Mouse (Mus musculus) ES-CJ7 (cell line): ENCODE results near the gene Siah1a.

Experiments used
- DNase-seq: peaks from one replicate; pipeline ENCODE4 v3.0.0; 2011; ENCODE audit warnings: low read depth, low spot score

Gene Siah1a

GRCm38 (mm10) chr8:86702453-86702852 lies 43.3 kb downstream of the Siah1a start:
- no peak for DNase-seq

- no peak for DNase-seq
Measured at GRCm38 (mm10) chr8:86699471-86699870, 46.3 kb downstream of the Siah1a start.

DNA sequence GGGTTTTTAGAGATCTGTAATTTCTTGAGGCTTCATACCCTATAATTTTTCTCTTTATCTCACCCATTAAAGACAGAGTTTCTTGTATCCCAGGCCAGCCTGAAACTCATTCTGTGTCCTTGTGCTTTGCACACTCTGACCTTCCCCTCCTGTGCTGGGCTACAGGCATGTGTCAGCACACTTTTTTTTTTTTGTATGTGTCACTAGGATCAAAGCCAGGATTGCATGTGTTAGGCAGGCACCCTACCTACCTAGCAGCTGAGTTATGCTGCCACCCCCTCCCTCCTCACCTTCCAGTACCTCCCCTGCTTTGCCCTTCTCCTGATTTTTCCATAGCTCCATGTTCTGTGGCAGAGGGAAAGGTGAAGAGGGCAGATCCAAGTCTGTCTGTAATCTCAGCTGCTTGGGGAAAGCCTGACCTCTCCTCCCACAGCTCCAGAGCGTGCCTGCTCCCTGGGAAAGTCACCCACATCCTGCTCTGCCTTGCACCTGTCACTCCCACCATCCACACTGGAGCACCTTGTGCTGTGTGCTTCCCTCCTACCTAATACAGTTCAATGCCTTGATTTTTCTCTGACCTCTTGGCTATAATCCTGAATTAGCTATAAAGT lies 46.8 kb downstream of the Siah1a start:
- DNase-seq: no peak

DNA sequence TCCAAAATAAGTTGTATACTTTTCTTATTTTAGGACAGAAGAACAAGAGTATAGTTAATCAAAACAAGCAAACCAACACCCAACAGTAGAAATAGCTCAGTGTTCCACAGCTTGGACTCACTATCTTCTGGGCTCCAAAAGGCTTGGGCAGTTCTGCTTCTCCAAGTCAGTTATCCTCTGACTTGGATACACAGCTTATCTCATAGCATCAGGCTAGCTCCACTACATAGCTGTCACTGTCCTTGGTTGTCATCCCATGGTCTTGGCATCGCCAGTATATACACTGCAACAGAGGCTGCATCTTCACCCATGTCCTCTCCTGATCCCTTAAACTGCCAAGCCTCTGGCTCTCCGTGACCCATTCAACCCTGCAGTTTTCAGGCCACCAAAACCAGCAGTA lies 50.0 kb downstream of the Siah1a start:
- DNase-seq: no peak

DNA sequence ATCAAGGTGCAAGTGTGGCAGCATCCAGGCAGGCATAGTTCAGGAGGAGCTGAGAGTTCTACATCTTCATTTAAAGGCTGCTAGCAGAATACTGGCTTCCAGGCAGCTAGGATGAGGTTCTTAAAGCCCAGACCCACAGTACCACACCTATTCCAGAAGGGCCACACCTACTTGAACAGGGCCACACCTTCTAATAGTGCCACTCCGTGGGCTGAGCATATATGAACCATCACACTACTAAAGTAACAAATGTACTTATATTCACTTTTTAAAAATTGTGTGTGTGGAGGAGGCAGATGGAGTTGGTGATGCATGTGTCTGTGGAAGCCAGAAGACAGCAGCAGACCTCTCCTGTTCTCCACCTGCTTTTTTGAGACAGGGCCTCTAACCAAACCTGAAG lies 51.7 kb downstream of the Siah1a start:
- DNase-seq: no peak

DNA sequence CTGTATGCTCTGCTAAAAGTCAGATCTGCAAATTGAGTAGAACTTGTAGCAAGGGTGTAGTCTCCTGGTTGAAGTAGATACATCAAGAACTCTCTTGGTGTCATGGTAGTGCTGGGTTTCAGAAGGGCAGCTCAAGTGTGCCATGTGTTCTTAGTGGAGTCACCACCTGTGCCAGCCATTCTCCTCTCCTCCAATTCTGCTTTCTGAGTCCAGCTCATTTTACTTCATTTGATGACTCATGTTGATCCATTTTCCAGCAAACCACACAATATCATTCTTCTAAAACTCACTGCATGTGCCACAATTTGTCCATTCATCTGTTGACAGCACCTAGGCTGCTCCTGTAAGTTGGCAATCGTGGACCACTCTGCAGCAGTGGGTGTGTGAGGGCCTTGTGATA lies 53.6 kb downstream of the Siah1a start:
- DNase-seq: no peak

DNA sequence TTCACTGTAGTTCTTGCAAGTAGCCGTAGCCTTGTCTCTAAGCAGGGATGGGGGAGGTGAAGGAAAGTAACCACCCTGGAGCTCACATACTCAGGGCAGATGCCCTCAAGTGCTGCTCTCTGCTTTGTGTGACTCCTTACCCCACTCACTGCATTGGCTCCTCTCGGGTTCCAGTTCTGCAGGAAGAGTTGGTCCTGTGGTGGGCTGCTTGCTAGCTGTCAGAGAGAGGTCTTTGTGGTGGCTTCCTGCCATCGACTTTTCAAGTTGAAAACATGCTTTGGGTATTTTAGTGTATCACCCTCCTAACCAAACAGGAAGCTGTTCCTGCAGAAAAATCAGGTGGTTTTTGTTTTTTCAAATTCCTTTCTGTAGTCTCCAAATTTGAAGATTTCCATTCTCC lies 59.1 kb downstream of the Siah1a start:
- DNase-seq: no peak
